28 mouse cellular contexts compared by ENCODE assay signal in the genomic region with DNA sequence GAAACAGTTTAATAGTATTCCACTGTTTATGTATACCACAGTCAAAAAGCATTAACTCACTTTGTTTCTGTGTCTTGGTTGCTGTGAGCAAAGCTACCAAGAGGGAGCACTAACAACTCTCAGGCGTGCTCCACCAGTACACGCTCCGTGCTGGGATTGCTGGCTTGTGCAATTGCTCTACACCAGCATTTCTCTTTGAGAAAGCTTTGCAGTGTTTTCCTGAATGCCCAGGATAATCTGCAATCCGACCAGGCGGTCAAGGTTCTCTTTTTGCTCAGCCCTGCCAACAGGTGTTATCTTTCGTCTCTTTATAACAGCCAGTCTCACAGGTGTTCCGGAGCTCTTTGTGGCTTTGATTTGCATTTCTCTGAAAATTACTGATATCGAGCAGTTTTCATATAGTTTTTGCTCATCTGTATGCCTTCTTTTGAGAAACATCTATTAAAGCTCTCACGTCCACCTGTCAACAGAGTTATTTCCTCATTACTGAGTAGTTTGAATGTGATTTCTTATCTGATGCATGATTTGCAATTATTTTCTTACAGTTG. TPM values are rescaled to one million over a fixed set of nuclear protein-coding genes. Genes with fewer than 3 reads are reported as not detected.
DNase-seq lines count a peak whose midpoint lies in the region; ATAC-seq and TF ChIP-seq lines count a peak whose summit lies in the region.
"Had no signal": no experiment of that assay in that cellular context is flagged by ENCODE, and none has a peak within 500 bp of the region (broad histone marks: within the 10 kb centered on the region; RNA-seq: fewer than 3 reads in every experiment).

No protein-coding gene starts in this region.

- intact Hi-C loops in gastrocnemius, postnatal 36 days (cut with DNase I): no loop called here

- H3K79me2 ChIP-seq in CH12.LX (replicated peaks; ENCODE audit: control insufficient read depth, extremely low read depth, insufficient read depth, poor library complexity, severe bottlenecking): no peaks in the 10 kb centered on the region

- TF ChIP-seq CTCF in CH12.LX (conservative IDR thresholded peaks at IDR 0.05 in 1 of 2, IDR thresholded peaks at IDR 0.05 in 1 of 2; ENCODE audit: low read depth in 2 of 2, low read length in 2 of 2): no peak
- peak; percentile 29; the same call in 1 of the 2 replicates for TF ChIP-seq CTCF in intestine, postnatal 0 days (IDR thresholded peaks at IDR 0.05; ENCODE audit: low read depth)
- no peak for TF ChIP-seq CTCF in stomach, postnatal 0 days (IDR thresholded peaks at IDR 0.05; ENCODE audit: low read depth)

- TF ChIP-seq POLR2A in CH12.LX (IDR thresholded peaks at IDR 0.05; ENCODE audit: low read depth, low read length): no peak

- peak; percentile 94 for TF ChIP-seq EP300 in CH12.LX (IDR thresholded peaks at IDR 0.05; ENCODE audit: low read length)
- no peak for TF ChIP-seq EP300 in stomach, postnatal 0 days (optimal IDR thresholded peaks at IDR 0.05)

- peak; percentile 85 for DNase-seq in A20 (ENCODE audit: low read depth, low spot score)
- peak; percentile 54 for DNase-seq in CH12.LX (ENCODE audit: extremely low read depth)
- DNase-seq in stomach, postnatal 0 days (ENCODE audit: low spot score): peak; percentile 18
- DNase-seq in gastrocnemius, postnatal 36 days: no peak
- no peak for DNase-seq in lung, postnatal 14 days
- DNase-seq: adrenal gland, postnatal 10 days; adrenal gland, postnatal 36 days; cerebellum, adult 18-20 months; cerebellum, adult 9-11 months; cerebellum, postnatal 25 days; gastrocnemius, adult 2 months; gastrocnemius, postnatal 14 days; heart, adult 18-20 months; heart, postnatal 10 days; heart, postnatal 36 days had no signal

- TF ChIP-seq RAD21 in CH12.LX (IDR thresholded peaks at IDR 0.05; ENCODE audit: low read depth, low read length): peak; percentile 0; the same call in 1 of the 2 replicates

- no peaks in the 10 kb centered on the region for H3K9me3 ChIP-seq in CH12.LX (replicated peaks; ENCODE audit: low read length)
- H3K9me3 ChIP-seq in intestine, postnatal 0 days (ENCODE audit: control insufficient read depth): no peaks in the 10 kb centered on the region
- H3K9me3 ChIP-seq in stomach, postnatal 0 days (ENCODE audit: control insufficient read depth, low read length): no peaks in the 10 kb centered on the region
- H3K9me3 ChIP-seq: embryonic facial prominence, embryonic 13.5 days; forebrain, embryonic 10.5 days; forebrain, embryonic 13.5 days; G1E; heart, embryonic 12.5 days; heart, embryonic 15.5 days; hindbrain, embryonic 10.5 days; hindbrain, embryonic 13.5 days had no signal

- no peak overlapping the region for H3K27ac ChIP-seq in CH12.LX (ENCODE audit: insufficient read depth, low read depth)
- peak overlapping the region; percentile 62 for H3K27ac ChIP-seq in intestine, postnatal 0 days (ENCODE audit: low read depth, low read length)
- no peak overlapping the region for H3K27ac ChIP-seq in stomach, postnatal 0 days (replicated peaks)
- H3K27ac ChIP-seq: embryonic facial prominence, embryonic 13.5 days; forebrain, embryonic 10.5 days; forebrain, embryonic 13.5 days; gastrocnemius, adult 2 months; heart, embryonic 15.5 days; hindbrain, embryonic 10.5 days; hindbrain, embryonic 13.5 days; hindbrain, postnatal 0 days had no signal

- dilution Hi-C loops in CH12.LX (cut with MboI; ENCODE audit: extremely low pct_ligation_motif_present, extremely low pct_unique_long_range_greater_than_20kb, low sequenced_read_pairs): no loop called here

- peak overlapping the region; percentile 33; the same call in 1 of the 2 replicates for H3K4me2 ChIP-seq in CH12.LX (ENCODE audit: insufficient read depth, low read depth, poor library complexity, severe bottlenecking)
- peak overlapping the region; percentile 40 for H3K4me2 ChIP-seq in intestine, postnatal 0 days (replicated peaks; ENCODE audit: low read depth)
- H3K4me2 ChIP-seq in stomach, postnatal 0 days (replicated peaks; ENCODE audit: low read depth): no peak overlapping the region
- H3K4me2 ChIP-seq: embryonic facial prominence, embryonic 13.5 days; forebrain, embryonic 13.5 days; heart, embryonic 12.5 days; heart, embryonic 15.5 days; hindbrain, embryonic 13.5 days had no signal

- in situ Hi-C loops in CH12.LX (cut with MboI; ENCODE audit: low pct_ligation_motif_present, low pct_unique_long_range_greater_than_20kb, low sequenced_read_pairs): no loop called here

- no peak overlapping the region for H3K9ac ChIP-seq in CH12.LX (ENCODE audit: insufficient read depth, low read depth)
- H3K9ac ChIP-seq in intestine, postnatal 0 days (ENCODE audit: low read depth, low read length): no peak overlapping the region
- no peak overlapping the region for H3K9ac ChIP-seq in stomach, postnatal 0 days (ENCODE audit: low read length)
- H3K9ac ChIP-seq: embryonic facial prominence, embryonic 13.5 days; forebrain, embryonic 13.5 days; heart, embryonic 12.5 days; heart, embryonic 15.5 days; hindbrain, embryonic 13.5 days had no signal

- no peaks in the 10 kb centered on the region for H3K27me3 ChIP-seq in CH12.LX (replicated peaks)
- no peaks in the 10 kb centered on the region for H3K27me3 ChIP-seq in intestine, postnatal 0 days (replicated peaks; ENCODE audit: control insufficient read depth, insufficient read depth, low read length)
- no peaks in the 10 kb centered on the region for H3K27me3 ChIP-seq in stomach, postnatal 0 days (ENCODE audit: control insufficient read depth, insufficient read depth, low read length)
- H3K27me3 ChIP-seq: embryonic facial prominence, embryonic 13.5 days; forebrain, embryonic 13.5 days; heart, embryonic 12.5 days; heart, embryonic 15.5 days; hindbrain, embryonic 13.5 days; Patski had no signal

- no peak overlapping the region for H3K4me3 ChIP-seq in CH12.LX (replicated peaks in 1 of 3; ENCODE audit: low read depth in 2 of 3, low read length in 2 of 3, poor library complexity in 1 of 3)
- no peak overlapping the region for H3K4me3 ChIP-seq in intestine, postnatal 0 days (ENCODE audit: low read depth, low read length)
- H3K4me3 ChIP-seq in stomach, postnatal 0 days (ENCODE audit: low read depth, low read length): no peak overlapping the region
- H3K4me3 ChIP-seq: embryonic facial prominence, embryonic 13.5 days; forebrain, embryonic 10.5 days; forebrain, embryonic 13.5 days; gastrocnemius, adult 2 months; heart, embryonic 12.5 days; heart, embryonic 15.5 days; hindbrain, embryonic 10.5 days; hindbrain, embryonic 13.5 days had no signal

- ATAC-seq in intestine, postnatal 0 days: peak; percentile 95
- no peak for ATAC-seq in stomach, postnatal 0 days (ENCODE audit: low FRiP score, low TSS enrichment)
- ATAC-seq: forebrain, embryonic 13.5 days; forebrain, embryonic 16.5 days; hindbrain, postnatal 0 days; inflammation-experienced regulatory T-cells, adult 6 months; Patski had no signal

- peaks cover 7 to 41% of the 10 kb centered on the region in 2 experiments for H3K4me1 ChIP-seq in CH12.LX (ENCODE audit: control insufficient read depth in 1 of 2, insufficient read depth in 2 of 2)
- H3K4me1 ChIP-seq in intestine, postnatal 0 days (replicated peaks; ENCODE audit: control insufficient read depth, insufficient read depth, low read length): no peaks in the 10 kb centered on the region
- H3K4me1 ChIP-seq in stomach, postnatal 0 days (replicated peaks; ENCODE audit: control insufficient read depth, insufficient read depth): no peaks in the 10 kb centered on the region
- H3K4me1 ChIP-seq: forebrain, embryonic 13.5 days; heart, embryonic 12.5 days; heart, embryonic 15.5 days had no signal

- 38% methylated on average over 9 of the region's 9 CpGs for WGBS in intestine, postnatal 0 days
- WGBS in stomach, postnatal 0 days: 63% methylated on average over 9 of the region's 9 CpGs

- no peaks in the 10 kb centered on the region for H3K36me3 ChIP-seq in CH12.LX (replicated peaks in 1 of 2; ENCODE audit: control insufficient read depth in 1 of 2, insufficient read depth in 1 of 2, low read length in 1 of 2)
- H3K36me3 ChIP-seq in intestine, postnatal 0 days (ENCODE audit: control insufficient read depth, insufficient read depth): no peaks in the 10 kb centered on the region
- H3K36me3 ChIP-seq in stomach, postnatal 0 days (ENCODE audit: control insufficient read depth, insufficient read depth, low read length): no peaks in the 10 kb centered on the region
- H3K36me3 ChIP-seq: embryonic facial prominence, embryonic 13.5 days; forebrain, embryonic 10.5 days; G1E; heart, embryonic 12.5 days; heart, embryonic 15.5 days; hindbrain, embryonic 10.5 days; hindbrain, embryonic 13.5 days had no signal

TF ChIP-seq in CH12.LX, 34 proteins besides CTCF, POLR2A, EP300 and RAD21 (continues in another document):
- TF ChIP-seq ZMIZ1 (IDR thresholded peaks at IDR 0.05; ENCODE audit: low read depth, low read length) (no peak), PAX5 (IDR thresholded peaks at IDR 0.05; ENCODE audit: low read length) (no peak), JUND (conservative IDR thresholded peaks at IDR 0.05; ENCODE audit: low read depth, low read length) (peak; percentile 73; the same call in 1 of the 2 replicates), MYC (IDR thresholded peaks at IDR 0.05; ENCODE audit: low read depth, low read length) (no peak), ETS1 (conservative IDR thresholded peaks at IDR 0.05; ENCODE audit: low read depth, low read length) (peak; percentile 43; the same call in 1 of the 2 replicates), JUN (IDR thresholded peaks at IDR 0.05; ENCODE audit: insufficient read depth, low read depth, low read length) (peak; percentile 67; the same call in 1 of the 2 replicates), MEF2A (IDR thresholded peaks at IDR 0.05; ENCODE audit: borderline replicate concordance, low read depth, low read length) (peak; percentile 67), E2F4 (IDR thresholded peaks at IDR 0.05; ENCODE audit: insufficient replicate concordance, low read depth, low read length) (no peak), MAZ (IDR thresholded peaks at IDR 0.05; ENCODE audit: low read depth, low read length) (no peak), ZNF384 (IDR thresholded peaks at IDR 0.05; ENCODE audit: low read depth, low read length) (peak; percentile 62), IRF4 (IDR thresholded peaks at IDR 0.05; ENCODE audit: low read depth, low read length) (peak; percentile 80), MAFK (IDR thresholded peaks at IDR 0.05; ENCODE audit: insufficient replicate concordance, low read length) (peak; percentile 49; the same call in 1 of the 2 replicates), RCOR1 (conservative IDR thresholded peaks at IDR 0.05; ENCODE audit: low read depth, low read length) (peak; percentile 91), BHLHE40 (IDR thresholded peaks at IDR 0.05; ENCODE audit: low read depth, low read length) (peak; percentile 75), NELFE (IDR thresholded peaks at IDR 0.05; ENCODE audit: low read depth, low read length) (no peak)

RNA-seq across cellular contexts. Expression of gene Lekr1, which starts 36.4 kb away (rescaled TPM):
- total RNA-seq in CH12.LX (2012; rRNA removed) (0.92 and 1.4 TPM in 2 replicates), CH12.LX (2014; rRNA removed) (0.47 and 0.78 TPM in 2 replicates)
- polyA plus RNA-seq in CH12.LX (2012; ENCODE audit: insufficient read length, low read depth): 0.17 and 0.26 TPM in 2 replicates
- 3.4 and 4.7 TPM in 2 replicates for polyA plus RNA-seq in intestine, postnatal 0 days (2015; fragmentation: Nextera tagmentation; extraction: Ambion mirVana)
- 3.3 and 4.0 TPM in 2 replicates for polyA plus RNA-seq in stomach, postnatal 0 days (2015; fragmentation: Nextera tagmentation; extraction: Ambion mirVana)
- total RNA-seq in gastrocnemius, postnatal 36 days (2021): under 1 TPM; 0.35 to 0.48 TPM
- polyA plus RNA-seq: G1E had no signal

Comparison
In these comparisons a context has a peak if more than half of its experiments do, and no peak if none do; other contexts are left out.
1. DNase-seq: peak in A20 (single experiment), CH12.LX (single experiment) and stomach, postnatal 0 days (single experiment); none in gastrocnemius, postnatal 36 days (0 of 2) and lung, postnatal 14 days (single experiment).